Mouse (Mus musculus) limb, embryonic 14.5 days (tissue): ENCODE measurements around the gene Atg4a-ps. TPM values are rescaled to one million over a fixed set of nuclear protein-coding genes. Genes with fewer than 3 reads are reported as not detected.

Source experiments
- ATAC-seq: fragments of 200-750 bp; cut with Nextera tagmentation; 2 replicates; pipeline ENCODE4 v1.8.0; 2017; ENCODE audit warnings: low read depth, moderate number of reproducible peaks, moderate TSS enrichment; ENCODE audit not compliant: low FRiP score
- DNase-seq: peaks from one replicate; pipeline ENCODE4 v3.0.0-alpha.2; 2015; ENCODE audit warnings: low spot score
- H3K27ac ChIP-seq: fragments of 300-500 bp; sonication (generic); replicated peaks from 2 replicates; pipeline ENCODE4 v1.5.1; 2014; ENCODE audit warnings: low read depth, mild to moderate bottlenecking, low read length, moderate library complexity, mixed read lengths
- H3K27me3 ChIP-seq: fragments of 300-500 bp; sonication (generic); 2 replicates; pipeline ENCODE4 v1.6.1; 2014; ENCODE audit warnings: low read length, mixed read lengths; ENCODE audit not compliant: control insufficient read depth, insufficient read depth
- H3K36me3 ChIP-seq: fragments of 300-500 bp; sonication (generic); 2 replicates; pipeline ENCODE4 v1.6.1; 2014; ENCODE audit warnings: mild to moderate bottlenecking, low read length, moderate library complexity, mixed read lengths; ENCODE audit not compliant: control insufficient read depth, insufficient read depth
- H3K4me1 ChIP-seq: fragments of 300-500 bp; sonication (generic); 2 replicates; pipeline ENCODE4 v1.6.1; 2014; ENCODE audit warnings: antibody characterized with exemption, low read length, mixed read lengths; ENCODE audit not compliant: control insufficient read depth, insufficient read depth
- H3K4me2 ChIP-seq: fragments of 300-500 bp; sonication (generic); replicated peaks from 2 replicates; pipeline ENCODE4 v1.6.1; 2014; ENCODE audit warnings: low read depth, mild to moderate bottlenecking, low read length, moderate library complexity; ENCODE audit not compliant: severe bottlenecking
- H3K4me3 ChIP-seq: fragments of 300-500 bp; sonication (generic); replicated peaks from 2 replicates; pipeline ENCODE4 v1.5.1; 2014; ENCODE audit warnings: low read length
- H3K9ac ChIP-seq: fragments of 300-500 bp; sonication (generic); 2 replicates; pipeline ENCODE4 v1.6.1; 2014; ENCODE audit warnings: mild to moderate bottlenecking, low read depth, low read length, moderate library complexity; ENCODE audit not compliant: severe bottlenecking
- H3K9me3 ChIP-seq: fragments of 300-500 bp; sonication (generic); 2 replicates; pipeline ENCODE4 v1.6.1; 2016; ENCODE audit warnings: low read length; ENCODE audit not compliant: control insufficient read depth
- POLR2A ChIP-seq: fragments of 200-500 bp; IDR thresholded peaks from 2 replicates; pipeline ENCODE4 v1.8.0; 2012; ENCODE audit warnings: inconsistent platforms, mild to moderate bottlenecking, moderate library complexity, borderline replicate concordance; ENCODE audit not compliant: insufficient read depth, insufficient read length; ENCODE audit errors: extremely low read depth
- WGBS: fragments of 180-500 bp; shearing (Covaris S2); extraction: QIAGEN DNeasy Blood & Tissue Kit; methylation state at CpG from one replicate; pipeline ENCODE4 v1.1.7; 2014; 5-methylcytosine and 5-hydroxymethylcytosine counted together
- microRNA-seq: library from miRNA; unstranded; fragments of <30 nt; microRNA quantifications from one replicate; pipeline ENCODE4, GENCODE M21; 2016
- polyA plus RNA-seq, 2 experiments: library from polyadenylated mRNA; depleted of rRNA in 1 of 2; stranded (reverse) in 1 of 2; unstranded in 1 of 2; fragments of >200 nt; fragmentation: Nextera tagmentation in 1 of 2; extraction: Ambion mirVana in 1 of 2; gene quantifications; 2 replicates each; pipeline versions ENCODE4 v1.2.1 to v1.2.3; 2012 to 2014

Atg4a-ps gene
- polyA plus RNA-seq, 2 experiments = 0.11 to 0.36 TPM

DNA sequence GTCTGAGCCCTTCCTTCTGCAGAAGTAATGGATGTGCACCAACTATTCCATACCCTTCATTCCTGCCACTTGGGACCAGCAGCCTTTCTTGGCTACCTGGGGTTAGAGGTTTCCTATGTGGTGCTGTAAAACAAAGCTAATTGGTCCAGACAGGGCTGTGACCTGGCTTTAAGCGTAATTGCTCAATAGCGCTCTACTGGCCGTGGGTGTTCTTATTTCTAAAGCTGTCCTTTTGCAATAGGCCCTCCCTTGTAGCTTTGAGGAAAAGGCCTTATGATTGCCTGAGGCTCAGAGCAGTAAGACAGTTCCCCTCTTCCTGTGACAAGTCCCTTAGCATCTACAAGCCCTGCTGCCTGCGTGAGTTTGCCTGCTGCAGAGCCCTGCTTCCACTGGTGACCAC is 48.3 kb downstream of the Atg4a-ps start:
- no peak overlapping the region for H3K4me3 ChIP-seq
- no peaks in the 10 kb centered on the region for H3K36me3 ChIP-seq
- H3K27me3 ChIP-seq = no peaks in the 10 kb centered on the region
- no peak for TF ChIP-seq POLR2A
- no peak overlapping the region for H3K9ac ChIP-seq
- ATAC-seq (no peak), DNase-seq (no peak)
- WGBS = 49% methylated on average over 4 of the region's 4 CpGs
- H3K4me2 ChIP-seq = no peak overlapping the region
- no peaks in the 10 kb centered on the region for H3K9me3 ChIP-seq
- no peak overlapping the region for H3K27ac ChIP-seq
- peaks cover 11% of the 10 kb centered on the region for H3K4me1 ChIP-seq

DNA sequence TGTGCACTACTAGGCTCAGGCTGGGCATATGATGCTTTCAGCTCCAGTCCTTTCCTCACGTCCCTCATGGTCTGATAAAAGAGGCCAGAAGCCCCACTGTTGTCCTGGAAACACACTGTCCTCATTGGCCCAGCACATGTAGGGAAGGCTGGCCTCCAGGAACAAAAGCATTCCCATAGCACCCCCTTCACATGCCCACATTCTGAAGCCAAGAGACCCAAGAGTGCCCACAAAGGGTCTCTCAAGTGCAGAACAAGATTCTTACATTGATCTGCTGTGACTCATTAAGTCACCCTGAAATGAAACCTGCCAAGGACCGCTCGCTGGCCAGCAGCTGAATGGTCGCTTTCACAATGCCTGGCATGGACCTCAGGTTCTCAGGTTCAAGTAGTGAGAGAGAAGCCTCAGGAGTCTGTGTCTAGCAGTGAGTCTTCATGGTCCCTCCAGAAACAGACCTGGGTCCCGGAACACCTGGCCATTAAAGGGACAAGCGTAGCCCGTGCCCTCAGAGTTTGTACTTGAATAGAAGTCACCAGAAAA is 50.5 kb downstream of the Atg4a-ps start:
- 82% methylated on average over 7 of the region's 7 CpGs for WGBS
- Histone ChIP-seq H3K9me3 (no peaks in the 10 kb centered on the region), H3K4me2 (no peak overlapping the region), H3K9ac (no peak overlapping the region), H3K4me1 (peaks cover 8% of the 10 kb centered on the region), H3K27me3 (no peaks in the 10 kb centered on the region), H3K4me3 (no peak overlapping the region), H3K27ac (no peak overlapping the region), H3K36me3 (no peaks in the 10 kb centered on the region)
- no peak for TF ChIP-seq POLR2A
- DNase-seq (no peak), ATAC-seq (no peak)

Small RNA genes lying within 50 kb of the gene (microRNA-seq; reads per million reads assigned to microRNA genes)
- not detected for gene Gm25325

Other genes starting within 250 kb of the Atg4a-ps start
- 0.44 TPM in 2 replicates for gene Syt6, start 70.8 kb downstream of the Atg4a-ps start, polyA plus RNA-seq (2012; rRNA removed)
- gene Syt6, start 70.8 kb downstream of the Atg4a-ps start, polyA plus RNA-seq (2014; fragmentation: Nextera tagmentation; extraction: Ambion mirVana) = 0.37 and 0.91 TPM in 2 replicates
- 52.0 and 58.1 TPM in 2 replicates for gene Olfml3, start 91.9 kb upstream of the Atg4a-ps start, polyA plus RNA-seq (2012; rRNA removed)
- 82.5 and 88.0 TPM in 2 replicates for gene Olfml3, start 91.9 kb upstream of the Atg4a-ps start, polyA plus RNA-seq (2014; fragmentation: Nextera tagmentation; extraction: Ambion mirVana)
- gene Gm10964, start 93.3 kb upstream of the Atg4a-ps start, polyA plus RNA-seq (2012; rRNA removed) = not detected in 2 replicates
- gene Gm10964, start 93.3 kb upstream of the Atg4a-ps start, polyA plus RNA-seq (2014; fragmentation: Nextera tagmentation; extraction: Ambion mirVana) = not detected in 2 replicates
- 27.3 and 31.8 TPM in 2 replicates for gene Hipk1, start 145.5 kb upstream of the Atg4a-ps start, polyA plus RNA-seq (2012; rRNA removed)
- 16.6 and 17.1 TPM in 2 replicates for gene Hipk1, start 145.5 kb upstream of the Atg4a-ps start, polyA plus RNA-seq (2014; fragmentation: Nextera tagmentation; extraction: Ambion mirVana)
- 11.4 and 15.9 TPM in 2 replicates for gene Dclre1b, start 163.4 kb upstream of the Atg4a-ps start, polyA plus RNA-seq (2012; rRNA removed)
- 29.5 and 32.2 TPM in 2 replicates for gene Dclre1b, start 163.4 kb upstream of the Atg4a-ps start, polyA plus RNA-seq (2014; fragmentation: Nextera tagmentation; extraction: Ambion mirVana)
- gene Ap4b1, start 163.5 kb upstream of the Atg4a-ps start, polyA plus RNA-seq (2012; rRNA removed) = 24.6 and 27.0 TPM in 2 replicates
- gene Ap4b1, start 163.5 kb upstream of the Atg4a-ps start, polyA plus RNA-seq (2014; fragmentation: Nextera tagmentation; extraction: Ambion mirVana) = 22.9 and 23.4 TPM in 2 replicates
- 0.39 and 0.73 TPM in 2 replicates for gene Gm43064, start 163.5 kb upstream of the Atg4a-ps start, polyA plus RNA-seq (2012; rRNA removed)
- gene Gm43064, start 163.5 kb upstream of the Atg4a-ps start, polyA plus RNA-seq (2014; fragmentation: Nextera tagmentation; extraction: Ambion mirVana) = not detected in 2 replicates
- 0.68 and 1.1 TPM in 2 replicates for gene Bcl2l15, start 186.5 kb upstream of the Atg4a-ps start, polyA plus RNA-seq (2012; rRNA removed)
- 0.68 and 0.84 TPM in 2 replicates for gene Bcl2l15, start 186.5 kb upstream of the Atg4a-ps start, polyA plus RNA-seq (2014; fragmentation: Nextera tagmentation; extraction: Ambion mirVana)
- gene Ptpn22, start 213.7 kb upstream of the Atg4a-ps start, polyA plus RNA-seq (2012; rRNA removed) = 0.47 and 0.99 TPM in 2 replicates
- 0.94 and 1.1 TPM in 2 replicates for gene Ptpn22, start 213.7 kb upstream of the Atg4a-ps start, polyA plus RNA-seq (2014; fragmentation: Nextera tagmentation; extraction: Ambion mirVana)